In genomic region chr2:152629904-152630303, GRCm38 (mm10) we compare ENCODE assay signal across 25 mouse cellular contexts. TPM values are rescaled to one million over a fixed set of nuclear protein-coding genes. Genes with fewer than 3 reads are reported as not detected.
DNase-seq lines count a peak whose midpoint lies in the region; ATAC-seq and TF ChIP-seq lines count a peak whose summit lies in the region.
"Had no signal": no experiment of that assay in that cellular context is flagged by ENCODE, and none has a peak within 500 bp of the region (broad histone marks: within the 10 kb centered on the region; RNA-seq: fewer than 3 reads in every experiment).

No protein-coding gene starts in this region.

- H3K4me2 ChIP-seq in heart, embryonic 14.5 days (ENCODE audit: low read length) = peak overlapping the region; percentile 79; the same call in 1 of the 2 replicates
- H3K4me2 ChIP-seq in kidney, postnatal 0 days (ENCODE audit: low read length) = peak overlapping the region; percentile 74
- H3K4me2 ChIP-seq: embryonic facial prominence, embryonic 13.5 days; forebrain, embryonic 12.5 days; hindbrain, embryonic 13.5 days had no signal

- TF ChIP-seq CTCF in kidney, adult 2 months (conservative IDR thresholded peaks at IDR 0.05; ENCODE audit: insufficient read depth, insufficient read length, low read depth, low read length) = no peak
- TF ChIP-seq CTCF in kidney, postnatal 0 days (IDR thresholded peaks at IDR 0.05; ENCODE audit: low read depth) = no peak

- H3K36me3 ChIP-seq in heart, embryonic 14.5 days (ENCODE audit: control insufficient read depth, insufficient read depth, low read length) = 0 out of 2 replicates have a peak, but pooled peaks cover 4% of the 10 kb centered on the region
- no peaks in the 10 kb centered on the region for H3K36me3 ChIP-seq in kidney, adult 2 months (ENCODE audit: control insufficient read depth, insufficient read depth, low read length)
- H3K36me3 ChIP-seq in kidney, postnatal 0 days (ENCODE audit: insufficient read depth, low read length) = peaks cover 12% of the 10 kb centered on the region; the same call in 1 of the 2 replicates
- H3K36me3 ChIP-seq: embryonic facial prominence, embryonic 13.5 days; forebrain, embryonic 12.5 days; heart, embryonic 12.5 days; hindbrain, embryonic 13.5 days had no signal

- no peak for ATAC-seq in heart, embryonic 14.5 days (ENCODE audit: insufficient number of reproducible peaks, insufficient read depth, low FRiP score, low read depth)
- no peak for ATAC-seq in kidney, postnatal 0 days (replicated peaks; ENCODE audit: low FRiP score, low read depth)
- ATAC-seq: forebrain, embryonic 16.5 days; hindbrain, postnatal 0 days had no signal

- H3K4me3 ChIP-seq in heart, embryonic 14.5 days (ENCODE audit: control insufficient read depth in 1 of 2, insufficient read depth in 1 of 2, low read depth in 1 of 2, low read length in 2 of 2) = no peak overlapping the region
- H3K4me3 ChIP-seq in kidney, adult 2 months (ENCODE audit: insufficient read depth, low read depth, low read length) = peak overlapping the region; percentile 51; the same call in 1 of the 2 replicates
- H3K4me3 ChIP-seq in kidney, postnatal 0 days (replicated peaks; ENCODE audit: low read depth, low read length) = no peak overlapping the region
- H3K4me3 ChIP-seq: embryonic facial prominence, embryonic 13.5 days; forebrain, embryonic 12.5 days; heart, embryonic 12.5 days; hindbrain, embryonic 13.5 days had no signal

- H3K9ac ChIP-seq in heart, embryonic 14.5 days (ENCODE audit: low read length) = no peak overlapping the region
- no peak overlapping the region for H3K9ac ChIP-seq in kidney, postnatal 0 days (ENCODE audit: low read depth, low read length)
- H3K9ac ChIP-seq: embryonic facial prominence, embryonic 13.5 days; forebrain, embryonic 12.5 days; heart, embryonic 12.5 days; hindbrain, embryonic 13.5 days had no signal

- H3K4me1 ChIP-seq in heart, embryonic 14.5 days (ENCODE audit: control insufficient read depth in 2 of 2, insufficient read depth in 2 of 2, low read length in 2 of 2) = peaks cover 14 to 23% of the 10 kb centered on the region in 2 experiments
- H3K4me1 ChIP-seq in kidney, adult 2 months (ENCODE audit: control insufficient read depth, insufficient read depth, low read length) = no peaks in the 10 kb centered on the region
- H3K4me1 ChIP-seq in kidney, postnatal 0 days (replicated peaks; ENCODE audit: insufficient read depth, low read length) = peaks cover 24% of the 10 kb centered on the region

- no peak overlapping the region for H3K27ac ChIP-seq in heart, embryonic 14.5 days (replicated peaks in 1 of 2; ENCODE audit: control insufficient read depth in 1 of 2, insufficient read depth in 1 of 2, low read depth in 2 of 2, low read length in 2 of 2)
- peak overlapping the region; percentile 48 for H3K27ac ChIP-seq in kidney, adult 2 months (ENCODE audit: insufficient read depth, low read depth, low read length)
- H3K27ac ChIP-seq in kidney, postnatal 0 days = no peak overlapping the region
- H3K27ac ChIP-seq: embryonic facial prominence, embryonic 13.5 days; forebrain, embryonic 12.5 days; hindbrain, embryonic 13.5 days; hindbrain, postnatal 0 days had no signal

- H3K27me3 ChIP-seq in heart, embryonic 14.5 days (ENCODE audit: control insufficient read depth, insufficient read depth, low read length) = peaks cover 30% of the 10 kb centered on the region
- no peaks in the 10 kb centered on the region for H3K27me3 ChIP-seq in kidney, adult 2 months (replicated peaks; ENCODE audit: control insufficient read depth, insufficient read depth, low read length)
- no peaks in the 10 kb centered on the region for H3K27me3 ChIP-seq in kidney, postnatal 0 days (ENCODE audit: insufficient read depth, low read length)

- DNase-seq in heart, postnatal 4 days = no peak
- no peak for DNase-seq in kidney, adult 2 months
- DNase-seq in kidney, postnatal 10 days = no peak
- no peak for DNase-seq in kidney, postnatal 0 days (ENCODE audit: low spot score)
- DNase-seq in kidney, postnatal 4 days = no peak
- no peak for DNase-seq in embryo, embryonic 10 days (ENCODE audit: low spot score)
- DNase-seq: adrenal gland, postnatal 10 days; cerebellum, adult 11-12 months; cerebellum, adult 9-10 months; cerebellum, postnatal 25 days; gastrocnemius, postnatal 36 days; kidney, adult 18-20 months had no signal

- TF ChIP-seq POLR2A in kidney, adult 2 months (IDR thresholded peaks at IDR 0.05; ENCODE audit: low read depth, low read length) = no peak

- H3K9me3 ChIP-seq in heart, embryonic 14.5 days (ENCODE audit: control insufficient read depth, low read length) = no peaks in the 10 kb centered on the region
- H3K9me3 ChIP-seq in kidney, postnatal 0 days (replicated peaks; ENCODE audit: low read length) = no peaks in the 10 kb centered on the region
- H3K9me3 ChIP-seq: embryonic facial prominence, embryonic 13.5 days; forebrain, embryonic 12.5 days; heart, embryonic 12.5 days; hindbrain, embryonic 13.5 days had no signal

- WGBS in heart, embryonic 14.5 days = 63% methylated on average over 6 of the region's 6 CpGs
- 76% methylated on average over 6 of the region's 6 CpGs for WGBS in kidney, adult 2 months
- WGBS in kidney, postnatal 0 days = 78% methylated on average over 6 of the region's 6 CpGs

RNA-seq across cellular contexts. Expression of gene Rem1, which starts 3.2 kb away (rescaled TPM):
- polyA plus RNA-seq in heart, embryonic 14.5 days (2014; fragmentation: Nextera tagmentation; extraction: Ambion mirVana) = 13.0 and 13.2 TPM in 2 replicates
- total RNA-seq in heart, postnatal 4 days (2021) = 10 to 100 TPM; 13.5 to 13.9 TPM
- 10.5 and 13.5 TPM in 2 replicates for polyA plus RNA-seq in kidney, adult 2 months (2012; rRNA removed)
- 48.3 and 55.1 TPM in 2 replicates for polyA plus RNA-seq in kidney, postnatal 0 days (2015; fragmentation: Nextera tagmentation; extraction: Ambion mirVana)
- total RNA-seq: hematopoietic stem cell, adult 5-6 weeks had no signal

RNA-seq across cellular contexts. Expression of gene Defb25, which starts 7.1 kb away (rescaled TPM):
- polyA plus RNA-seq in heart, embryonic 14.5 days (2014; fragmentation: Nextera tagmentation; extraction: Ambion mirVana) = 0.94 and 0.95 TPM in 2 replicates
- total RNA-seq in heart, postnatal 4 days (2021) = not detected
- polyA plus RNA-seq in kidney, adult 2 months (2012; rRNA removed) = 1.0 TPM in 1 of 2 replicates, not detected in the other
- polyA plus RNA-seq in kidney, postnatal 0 days (2015; fragmentation: Nextera tagmentation; extraction: Ambion mirVana) = 26.4 and 39.6 TPM in 2 replicates
- total RNA-seq: adrenal gland, postnatal 10 days; gastrocnemius, adult 18-20 months; gastrocnemius, postnatal 36 days; heart, adult 18-20 months; hematopoietic stem cell, adult 5-6 weeks; hindbrain, postnatal 0 days had no signal
- polyA plus RNA-seq: cortical plate, adult 2 months; embryonic facial prominence, embryonic 13.5 days; forebrain, embryonic 12.5 days; forebrain, embryonic 16.5 days; heart, embryonic 12.5 days; hindbrain, embryonic 13.5 days; hindbrain, postnatal 0 days had no signal

RNA-seq across cellular contexts. Expression of gene Defb36, which starts 25.8 kb away (rescaled TPM):
- polyA plus RNA-seq in heart, embryonic 14.5 days (2014; fragmentation: Nextera tagmentation; extraction: Ambion mirVana) = not detected in 2 replicates
- not detected for total RNA-seq in heart, postnatal 4 days (2021)
- polyA plus RNA-seq in kidney, adult 2 months (2012; rRNA removed) = 0.27 and 0.52 TPM in 2 replicates
- polyA plus RNA-seq in kidney, postnatal 0 days (2015; fragmentation: Nextera tagmentation; extraction: Ambion mirVana) = 2.1 and 3.6 TPM in 2 replicates
- total RNA-seq: ES-E14; gastrocnemius, adult 18-20 months; gastrocnemius, postnatal 36 days; heart, adult 18-20 months; hematopoietic stem cell, adult 5-6 weeks; hindbrain, postnatal 0 days had no signal
- polyA plus RNA-seq: cortical plate, adult 2 months; embryonic facial prominence, embryonic 13.5 days; forebrain, embryonic 12.5 days; forebrain, embryonic 16.5 days; heart, embryonic 12.5 days; hindbrain, embryonic 13.5 days; hindbrain, postnatal 0 days; intestine, embryonic 14.5 days had no signal

RNA-seq across cellular contexts. Expression of gene Defb45, which starts 30.7 kb away (rescaled TPM):
- polyA plus RNA-seq in heart, embryonic 14.5 days (2014; fragmentation: Nextera tagmentation; extraction: Ambion mirVana) = not detected in 2 replicates
- not detected for total RNA-seq in heart, postnatal 4 days (2021)
- polyA plus RNA-seq in kidney, adult 2 months (2012; rRNA removed) = not detected in 2 replicates
- not detected in 2 replicates for polyA plus RNA-seq in kidney, postnatal 0 days (2015; fragmentation: Nextera tagmentation; extraction: Ambion mirVana)
- total RNA-seq: adrenal gland, postnatal 10 days; ES-E14; gastrocnemius, adult 18-20 months; gastrocnemius, postnatal 36 days; heart, adult 18-20 months; hematopoietic stem cell, adult 5-6 weeks; hindbrain, postnatal 0 days had no signal
- polyA plus RNA-seq: cortical plate, adult 2 months; embryonic facial prominence, embryonic 13.5 days; forebrain, embryonic 12.5 days; forebrain, embryonic 16.5 days; heart, embryonic 12.5 days; hindbrain, embryonic 13.5 days; hindbrain, postnatal 0 days; intestine, embryonic 14.5 days had no signal

RNA-seq across cellular contexts. Expression of gene H13, which starts 39.4 kb away (rescaled TPM):
- 70.6 and 74.6 TPM in 2 replicates for polyA plus RNA-seq in heart, embryonic 14.5 days (2014; fragmentation: Nextera tagmentation; extraction: Ambion mirVana)
- 10 to 100 TPM; 54.1 to 54.2 TPM for total RNA-seq in heart, postnatal 4 days (2021)
- 129 and 161 TPM in 2 replicates for polyA plus RNA-seq in kidney, adult 2 months (2012; rRNA removed)
- 160 and 162 TPM in 2 replicates for polyA plus RNA-seq in kidney, postnatal 0 days (2015; fragmentation: Nextera tagmentation; extraction: Ambion mirVana)

Comparison
In these comparisons a context has a peak if more than half of its experiments do, and no peak if none do; other contexts are left out.
1. RNA of gene Defb25, which starts 7.1 kb away (polyA plus RNA-seq): 26.4 to 39.6 TPM in kidney, postnatal 0 days; 1.0 TPM in kidney, adult 2 months and 0.94 to 0.95 TPM in heart, embryonic 14.5 days; every median in the first group is over 10 times any median in the second.